Mouse (Mus musculus) forebrain, embryonic 12.5 days (tissue): Measurements from ENCODE around the gene 9930104L06Rik. TPM values are rescaled to one million over a fixed set of nuclear protein-coding genes. Genes with fewer than 3 reads are reported as not detected.
A peak's percentile ranks its signal among the peaks of the same experiment; 100 is the strongest.
"Not testable (repeated sequence)": the region's sequence is repeated elsewhere in the genome, so short reads cannot be mapped to it uniquely, and the experiment has no call there.

Experiments
- ATAC-seq: fragments of 200-750 bp; cut with Nextera tagmentation; 2 replicates; pipeline ENCODE4 v1.8.0; 2017; ENCODE audit warnings: moderate TSS enrichment; ENCODE audit not compliant: low FRiP score
- H3K27ac ChIP-seq: fragments of 300-500 bp; sonication (generic); 2 replicates; pipeline ENCODE4 v1.5.1; 2016; ENCODE audit warnings: mild to moderate bottlenecking
- H3K27me3 ChIP-seq: fragments of 300-500 bp; sonication (generic); 2 replicates; pipeline ENCODE4 v1.6.1; 2016; ENCODE audit warnings: mild to moderate bottlenecking
- H3K36me3 ChIP-seq: fragments of 300-500 bp; sonication (generic); replicated peaks from 2 replicates; pipeline ENCODE4 v1.6.1; 2016; ENCODE audit warnings: mild to moderate bottlenecking
- H3K4me1 ChIP-seq: fragments of 300-500 bp; sonication (generic); 2 replicates; pipeline ENCODE4 v1.6.1; 2016
- H3K4me2 ChIP-seq: fragments of 300-500 bp; sonication (generic); 2 replicates; pipeline ENCODE4 v1.6.1; 2016; ENCODE audit warnings: mild to moderate bottlenecking, moderate library complexity
- H3K4me3 ChIP-seq: fragments of 300-500 bp; sonication (generic); replicated peaks from 2 replicates; pipeline ENCODE4 v1.5.1; 2016; ENCODE audit warnings: mild to moderate bottlenecking
- H3K9ac ChIP-seq: fragments of 300-500 bp; sonication (generic); 2 replicates; pipeline ENCODE4 v1.6.1; 2016; ENCODE audit warnings: mild to moderate bottlenecking
- H3K9me3 ChIP-seq: fragments of 300-500 bp; sonication (generic); 2 replicates; pipeline ENCODE4 v1.6.1; 2016
- WGBS: fragments of 180-500 bp; shearing (Covaris S2); methylation state at CpG from one replicate; pipeline ENCODE4 v1.1.7; 2016; 5-methylcytosine and 5-hydroxymethylcytosine counted together
- polyA plus RNA-seq: library from polyadenylated mRNA; unstranded; fragments of >200 nt; fragmentation: Nextera tagmentation; extraction: Ambion mirVana; gene quantifications from 2 replicates; pipeline ENCODE4 v1.2.1, GENCODE M21; 2016

Gene 9930104L06Rik
- polyA plus RNA-seq, 1 experiment from 2014 or later, result 18.9 TPM

DNA sequence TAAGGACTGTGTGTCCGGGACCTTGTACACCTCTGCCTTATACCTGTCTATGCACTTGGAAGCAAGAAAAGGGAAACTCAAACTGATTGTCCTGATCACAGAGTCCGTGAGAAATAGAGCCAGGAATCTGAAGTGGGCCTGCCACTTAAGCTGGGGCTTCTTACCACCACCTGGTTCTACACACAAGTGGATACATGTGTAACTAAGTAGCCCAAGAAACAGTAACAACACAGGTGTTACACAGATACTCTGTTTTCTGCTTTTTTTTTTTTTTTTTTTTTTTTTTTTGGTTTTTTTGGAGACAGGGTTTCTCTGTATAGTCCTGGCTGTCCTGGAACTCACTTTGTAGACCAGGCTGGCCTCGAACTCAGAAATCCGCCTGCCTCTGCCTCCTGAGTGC lies 2.4 kb downstream of the 9930104L06Rik start, which contains the start of gene Cdca8:
Gene Cdca8, minus strand, starts transcription at position 101 of the 400 bp plus-strand sequence.
- H3K27me3 ChIP-seq, ATAC-seq, H3K27ac ChIP-seq, H3K9me3 ChIP-seq, H3K4me3 ChIP-seq, H3K9ac ChIP-seq: not testable (repeated sequence)
- Histone ChIP-seq H3K4me1 (peaks cover 27% of the 10 kb centered on the region), H3K36me3 (peaks cover 37% of the 10 kb centered on the region), H3K4me2 (peak within 1 kb of the TSS; percentile 92; the same call in 1 of the 2 replicates)
- 96% methylated on average over 4 of the region's 4 CpGs for WGBS

DNA sequence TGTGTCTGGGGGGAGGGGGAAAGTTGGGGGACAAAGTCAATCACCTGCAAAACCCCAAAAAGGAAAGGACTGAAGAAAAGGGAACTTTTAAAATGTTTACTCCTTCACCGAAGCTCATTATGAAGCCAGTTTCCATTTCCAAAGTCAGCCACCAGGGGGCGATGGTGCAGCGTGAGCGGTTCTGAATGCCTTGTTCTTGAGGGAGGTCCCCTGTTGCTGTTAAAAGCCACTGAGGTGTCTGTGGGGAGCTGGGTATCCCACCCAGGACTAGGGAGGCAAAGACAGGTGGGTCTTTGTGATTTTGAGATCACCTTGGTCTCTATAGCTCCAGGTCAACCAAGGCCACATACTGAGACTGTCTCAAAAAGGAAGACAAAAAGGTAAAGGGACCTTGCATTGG lies 6.2 kb downstream of the 9930104L06Rik start:
- ATAC-seq, result no peak; the same call in 1 of the 2 replicates
- Histone ChIP-seq H3K9me3 (no peaks in the 10 kb centered on the region), H3K27ac (no peak overlapping the region), H3K4me2 (no peak overlapping the region), H3K9ac (no peak overlapping the region), H3K27me3 (no peaks in the 10 kb centered on the region), H3K36me3 (peaks cover 37% of the 10 kb centered on the region), H3K4me1 (peaks cover 4% of the 10 kb centered on the region; the same call in 1 of the 2 replicates), H3K4me3 (no peak overlapping the region)
- 4% methylated on average over 4 of the region's 4 CpGs for WGBS

DNA sequence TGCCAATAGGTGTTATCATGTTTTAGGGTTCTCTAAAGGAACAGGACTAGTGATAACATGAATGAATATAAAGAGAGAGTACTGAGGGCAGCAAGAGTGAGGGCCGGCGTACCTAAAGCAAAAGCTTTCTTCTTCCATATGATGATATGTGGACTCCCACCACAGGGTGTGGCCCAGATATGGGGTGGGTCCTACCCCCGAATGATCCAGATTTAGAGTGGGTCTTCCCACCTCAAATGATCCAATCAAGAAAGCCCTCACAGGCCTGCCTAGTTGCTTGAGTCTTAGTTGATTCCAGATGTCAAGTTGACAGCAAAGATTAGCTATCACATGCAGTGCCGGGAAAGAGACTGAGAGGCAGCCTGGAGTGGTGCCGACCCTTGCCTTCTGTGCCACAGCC lies 6.9 kb downstream of the 9930104L06Rik start:
- Histone ChIP-seq H3K4me2 (no peak overlapping the region), H3K4me3 (no peak overlapping the region), H3K4me1 (no peaks in the 10 kb centered on the region), H3K36me3 (peaks cover 32% of the 10 kb centered on the region), H3K27ac (no peak overlapping the region), H3K9me3 (no peaks in the 10 kb centered on the region), H3K9ac (no peak overlapping the region), H3K27me3 (no peaks in the 10 kb centered on the region)
- 89% methylated on average over 5 of the region's 5 CpGs for WGBS
- no peak for ATAC-seq

DNA sequence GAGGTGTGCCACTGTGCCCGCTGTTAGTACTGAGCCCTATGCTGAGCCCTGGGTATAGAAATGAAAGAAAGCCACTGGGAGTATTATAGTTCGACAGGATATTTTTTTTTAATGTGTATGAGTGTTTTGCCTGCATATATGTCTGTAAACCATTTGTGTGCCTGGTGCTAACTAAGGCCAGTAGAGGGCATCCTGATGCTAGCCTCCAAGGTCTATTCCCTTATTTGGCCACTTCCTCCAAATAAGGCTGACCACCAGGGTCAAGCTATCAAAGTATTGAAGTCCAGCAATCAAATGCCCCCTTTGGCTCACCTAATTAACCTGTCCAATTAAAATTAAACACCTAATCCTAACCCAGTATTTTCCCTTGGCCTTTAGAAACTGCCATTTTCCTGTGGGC lies 8.1 kb downstream of the 9930104L06Rik start:
- Histone ChIP-seq H3K27me3 (no peaks in the 10 kb centered on the region), H3K4me2 (no peak overlapping the region), H3K9me3 (no peaks in the 10 kb centered on the region), H3K36me3 (peaks cover 23% of the 10 kb centered on the region), H3K4me1 (no peaks in the 10 kb centered on the region), H3K4me3 (no peak overlapping the region), H3K27ac (no peak overlapping the region), H3K9ac (no peak overlapping the region)
- 61% methylated on average over 2 of the region's 2 CpGs for WGBS
- ATAC-seq, result no peak

DNA sequence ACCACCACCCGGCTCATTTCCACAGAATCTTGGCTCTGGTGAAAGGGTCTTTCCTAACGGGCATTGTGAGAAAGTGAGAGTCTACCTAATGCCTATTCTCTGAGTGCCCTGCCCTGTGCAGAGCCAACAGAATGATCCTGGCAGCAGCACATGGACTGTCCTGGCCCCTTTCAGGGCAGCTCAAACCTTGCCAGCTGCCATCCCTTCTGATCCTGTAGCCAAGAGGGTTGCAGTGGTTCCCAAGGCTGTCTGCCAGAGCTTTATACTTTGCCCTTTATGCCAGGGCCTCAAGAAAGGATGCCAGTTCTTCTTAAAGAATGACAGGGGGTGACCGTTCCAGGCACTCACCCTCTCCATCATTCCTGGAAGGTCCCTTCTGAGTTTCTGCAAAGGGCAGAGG lies 12.6 kb downstream of the 9930104L06Rik start:
- H3K4me1 ChIP-seq, result no peaks in the 10 kb centered on the region
- H3K36me3 ChIP-seq, result no peaks in the 10 kb centered on the region
- H3K27ac ChIP-seq, result no peak overlapping the region
- no peak overlapping the region for H3K4me3 ChIP-seq
- no peaks in the 10 kb centered on the region for H3K27me3 ChIP-seq
- H3K9me3 ChIP-seq, result no peaks in the 10 kb centered on the region
- 78% methylated on average over 3 of the region's 3 CpGs for WGBS
- no peak overlapping the region for H3K9ac ChIP-seq
- ATAC-seq, result no peak
- no peak overlapping the region for H3K4me2 ChIP-seq

DNA sequence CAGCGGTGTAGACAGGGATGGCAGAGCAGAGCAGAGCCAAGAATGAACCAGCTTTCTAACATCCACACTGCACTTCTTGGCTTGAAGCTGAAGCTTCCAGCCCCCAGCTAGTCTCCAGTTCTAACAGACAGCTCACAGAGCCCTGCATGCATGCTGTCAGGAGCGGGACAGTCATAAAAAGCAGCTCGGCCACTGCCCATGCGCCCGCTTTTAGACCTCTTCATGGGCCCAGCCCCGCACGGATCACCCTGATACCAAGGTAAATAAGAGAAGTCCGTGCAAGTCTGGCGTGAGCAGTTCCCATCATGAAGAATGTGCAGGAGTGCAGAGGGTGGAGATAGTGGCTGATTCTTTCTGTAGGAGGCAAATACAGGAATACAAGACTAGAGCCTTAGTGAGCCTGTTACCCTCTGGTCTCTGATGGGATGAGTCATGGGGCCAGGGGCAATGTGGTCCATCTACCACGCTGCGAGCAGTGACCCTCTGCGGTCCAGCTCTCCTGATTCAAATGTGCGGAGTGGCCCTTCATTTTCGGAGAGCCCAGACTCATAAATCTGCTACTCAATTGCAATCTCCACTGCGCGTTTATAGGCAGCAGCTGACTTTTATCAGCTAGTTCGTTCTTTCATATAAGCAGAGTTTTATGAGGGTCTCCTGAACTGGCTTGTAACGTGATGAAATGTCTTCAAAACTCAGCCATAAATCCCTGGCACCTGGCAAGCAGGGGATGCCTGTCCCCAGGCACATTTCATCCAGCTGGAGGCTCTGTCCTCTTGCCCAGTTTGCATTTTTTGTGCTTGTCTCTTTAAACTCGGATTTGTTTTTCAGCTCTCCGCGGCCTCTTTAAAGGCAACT lies 13.6 kb downstream of the 9930104L06Rik start:
- no peaks in the 10 kb centered on the region for H3K9me3 ChIP-seq
- ATAC-seq, result no peak
- no peaks in the 10 kb centered on the region for H3K27me3 ChIP-seq
- 89% methylated on average over 21 of the region's 21 CpGs for WGBS
- H3K27ac ChIP-seq, result 0 out of 2 replicates have a peak overlapping the region, but pooled peaks have one; percentile 13
- no peaks in the 10 kb centered on the region for H3K36me3 ChIP-seq
- no peaks in the 10 kb centered on the region for H3K4me1 ChIP-seq
- no peak overlapping the region for H3K9ac ChIP-seq
- H3K4me2 ChIP-seq, result no peak overlapping the region
- H3K4me3 ChIP-seq, result no peak overlapping the region

DNA sequence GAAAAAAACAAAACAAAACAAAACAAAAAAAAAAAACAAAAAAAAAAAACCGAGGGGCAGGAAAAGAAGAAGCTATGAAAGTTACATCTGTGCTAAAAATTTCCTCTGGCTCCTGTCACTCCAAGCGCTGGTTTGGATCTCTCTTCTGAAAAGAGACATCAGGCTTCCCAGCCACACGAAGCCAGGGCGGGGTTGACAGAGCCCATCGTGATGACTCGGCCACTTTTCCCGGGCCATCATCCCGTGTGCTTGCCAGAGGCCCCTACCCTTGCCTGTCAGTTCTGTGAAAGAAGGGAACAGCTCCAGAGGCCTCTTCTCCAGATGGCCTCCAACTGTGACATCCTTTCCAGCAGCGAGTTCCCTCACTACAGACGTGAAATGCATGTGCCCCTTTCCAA lies 14.2 kb downstream of the 9930104L06Rik start:
- no peak overlapping the region for H3K9ac ChIP-seq
- H3K4me2 ChIP-seq, result no peak overlapping the region
- no peak overlapping the region for H3K4me3 ChIP-seq
- no peaks in the 10 kb centered on the region for H3K36me3 ChIP-seq
- 62% methylated on average over 10 of the region's 10 CpGs for WGBS
- H3K27ac ChIP-seq, result no peak overlapping the region
- no peak for ATAC-seq
- no peaks in the 10 kb centered on the region for H3K9me3 ChIP-seq
- no peaks in the 10 kb centered on the region for H3K4me1 ChIP-seq
- no peaks in the 10 kb centered on the region for H3K27me3 ChIP-seq

DNA sequence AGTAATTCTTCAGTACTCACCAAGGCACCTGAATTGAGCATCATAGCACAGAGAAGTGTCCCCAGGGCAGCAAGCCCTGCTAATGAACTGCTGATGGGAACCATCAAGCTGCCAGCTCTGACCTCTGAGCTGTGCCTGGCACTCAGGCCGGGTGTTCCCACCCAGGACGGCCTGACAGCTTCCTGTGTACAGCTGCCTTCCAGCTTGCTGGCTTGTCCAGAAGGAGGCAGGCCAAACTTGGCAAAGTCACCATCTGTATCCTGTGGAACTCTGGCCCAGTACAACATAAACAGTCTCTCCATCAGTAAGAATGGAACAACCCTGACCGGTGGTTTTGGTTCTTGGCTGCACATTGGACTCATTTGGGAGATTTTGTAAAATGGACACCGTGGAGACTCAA lies 16.7 kb downstream of the 9930104L06Rik start:
- Histone ChIP-seq H3K27ac (no peak overlapping the region), H3K27me3 (no peaks in the 10 kb centered on the region), H3K36me3 (no peaks in the 10 kb centered on the region), H3K4me3 (no peak overlapping the region), H3K4me1 (no peaks in the 10 kb centered on the region), H3K9ac (no peak overlapping the region), H3K9me3 (no peaks in the 10 kb centered on the region), H3K4me2 (no peak overlapping the region)
- 79% methylated on average over 4 of the region's 4 CpGs for WGBS
- ATAC-seq, result no peak

DNA sequence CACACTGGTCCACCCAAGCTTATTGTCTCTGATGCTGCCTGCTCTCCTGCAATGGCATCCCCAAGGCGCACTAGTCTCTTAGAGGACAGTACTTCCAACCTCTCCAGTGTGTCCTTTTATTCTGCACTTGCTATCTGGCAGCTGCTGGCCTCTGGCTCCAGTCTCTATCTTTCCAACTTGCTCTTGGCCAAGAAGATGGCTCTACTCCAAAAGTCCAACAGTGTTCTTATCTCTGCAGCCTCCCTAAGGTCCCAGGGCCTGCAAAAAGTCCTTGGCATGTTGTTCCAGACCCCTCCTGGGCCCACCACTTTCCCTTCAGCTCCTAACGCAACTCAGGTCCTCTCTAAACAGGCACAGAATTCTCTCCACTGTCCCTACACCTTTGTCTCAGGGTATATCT lies 20.4 kb downstream of the 9930104L06Rik start:
- Histone ChIP-seq H3K27ac (no peak overlapping the region), H3K4me3 (no peak overlapping the region), H3K9ac (no peak overlapping the region), H3K36me3 (no peaks in the 10 kb centered on the region), H3K27me3 (no peaks in the 10 kb centered on the region), H3K9me3 (no peaks in the 10 kb centered on the region), H3K4me1 (no peaks in the 10 kb centered on the region), H3K4me2 (no peak overlapping the region)
- ATAC-seq, result no peak
- 81% methylated on average over 2 of the region's 2 CpGs for WGBS

DNA sequence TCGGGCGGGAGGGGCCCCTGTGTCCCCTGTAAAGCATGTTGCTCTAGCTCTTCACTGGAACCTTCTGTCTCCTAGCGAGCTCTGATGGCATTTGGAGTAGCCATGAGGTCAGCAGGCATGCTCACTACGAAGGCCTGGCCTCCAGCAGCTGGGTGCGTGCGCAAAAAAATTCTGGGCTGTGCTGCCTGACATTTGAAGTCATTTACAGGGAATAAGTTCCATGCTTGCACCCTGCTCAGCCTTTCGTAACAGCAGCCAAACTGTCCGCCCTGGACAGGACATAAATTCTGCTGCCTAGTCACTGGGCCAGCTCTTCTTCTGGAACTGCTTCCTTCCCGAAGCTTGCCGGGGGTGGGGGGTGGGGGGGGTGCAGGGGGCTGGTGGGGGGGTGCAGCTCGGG lies 22.2 kb downstream of the 9930104L06Rik start:
- WGBS, result 77% methylated on average over 11 of the region's 11 CpGs
- no peak overlapping the region for H3K4me3 ChIP-seq
- no peak overlapping the region for H3K9ac ChIP-seq
- no peak for ATAC-seq
- no peak overlapping the region for H3K27ac ChIP-seq
- H3K4me1 ChIP-seq, result no peaks in the 10 kb centered on the region
- H3K4me2 ChIP-seq, result no peak overlapping the region
- H3K27me3 ChIP-seq, result no peaks in the 10 kb centered on the region
- no peaks in the 10 kb centered on the region for H3K9me3 ChIP-seq
- no peaks in the 10 kb centered on the region for H3K36me3 ChIP-seq

DNA sequence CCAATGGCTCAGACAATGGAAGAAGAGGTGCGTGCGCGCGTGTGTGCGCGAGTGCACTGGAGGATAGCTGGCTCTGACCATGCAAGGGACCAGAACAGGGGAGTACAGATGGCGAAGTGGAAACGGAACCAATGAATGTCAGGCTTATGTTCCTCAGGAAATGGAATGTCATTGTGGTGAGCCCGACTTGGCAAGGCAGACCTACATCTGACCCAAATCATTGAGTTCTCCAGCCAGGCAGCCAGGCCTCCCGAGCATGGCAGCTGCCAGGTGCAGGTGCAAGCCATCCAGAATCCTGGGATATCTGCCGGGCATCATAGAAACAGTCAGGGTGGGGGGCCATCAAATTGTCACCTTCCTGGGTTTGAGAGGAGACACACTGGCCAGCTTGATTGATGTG lies 24.1 kb downstream of the 9930104L06Rik start:
- Histone ChIP-seq H3K4me3 (no peak overlapping the region), H3K4me1 (peaks cover 12% of the 10 kb centered on the region), H3K27me3 (no peaks in the 10 kb centered on the region), H3K4me2 (no peak overlapping the region), H3K27ac (no peak overlapping the region), H3K9ac (no peak overlapping the region), H3K9me3 (no peaks in the 10 kb centered on the region), H3K36me3 (no peaks in the 10 kb centered on the region)
- no peak for ATAC-seq
- WGBS, result 87% methylated on average over 11 of the region's 11 CpGs

DNA sequence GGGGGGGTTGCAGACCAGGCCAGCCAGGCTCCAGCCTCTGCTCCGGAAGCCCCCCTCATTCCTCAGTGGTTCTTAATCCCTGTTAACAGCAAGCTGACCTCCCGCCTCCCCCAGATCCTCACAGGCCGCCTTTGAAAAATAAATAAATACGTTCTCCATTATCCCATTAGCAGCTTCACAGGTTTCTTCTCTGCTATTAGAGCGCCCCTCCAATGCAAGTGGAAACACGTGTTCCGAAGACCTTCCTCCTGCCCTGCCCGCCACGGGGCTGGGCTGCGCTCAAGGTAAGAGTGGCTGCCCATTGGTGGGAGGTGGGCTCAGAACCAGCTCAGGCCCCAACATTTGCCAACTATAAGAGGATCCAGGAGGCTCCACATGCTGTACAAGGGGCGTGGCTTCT lies 25.7 kb downstream of the 9930104L06Rik start:
- Histone ChIP-seq H3K9me3 (no peaks in the 10 kb centered on the region), H3K27me3 (no peaks in the 10 kb centered on the region), H3K4me2 (no peak overlapping the region), H3K4me3 (no peak overlapping the region), H3K27ac (no peak overlapping the region), H3K36me3 (no peaks in the 10 kb centered on the region), H3K4me1 (peaks cover 12% of the 10 kb centered on the region), H3K9ac (no peak overlapping the region)
- ATAC-seq, result no peak
- 60% methylated on average over 11 of the region's 11 CpGs for WGBS
